Mouse (Mus musculus): ENCODE results near the gene Tmem178b. TPM values are rescaled to one million over a fixed set of nuclear protein-coding genes. Genes with fewer than 3 reads are reported as not detected.

The Tmem178b gene
- polyA plus RNA-seq, 1 experiment from 2014 or later, result 0.24 TPM

GRCm38 (mm10) chr6:40112488-40112887, 239.4 kb downstream of the Tmem178b start:
- Histone ChIP-seq H3K4me1 (ENCODE audit: control insufficient read depth, insufficient read depth, low read length) (no peaks in the 10 kb centered on the region), H3K36me3 (ENCODE audit: control insufficient read depth, insufficient read depth) (no peaks in the 10 kb centered on the region), H3K4me2 (ENCODE audit: low read depth, low read length) (no peak overlapping the region), H3K4me3 (ENCODE audit: low read length) (no peak overlapping the region), H3K9me3 (replicated peaks; ENCODE audit: control insufficient read depth, low read length) (no peaks in the 10 kb centered on the region), H3K27ac (ENCODE audit: low read length) (no peak overlapping the region), H3K27me3 (ENCODE audit: control insufficient read depth, insufficient read depth, low read length) (no peaks in the 10 kb centered on the region), H3K9ac (ENCODE audit: low read length) (no peak overlapping the region)
- ATAC-seq (replicated peaks; ENCODE audit: extremely low read depth, insufficient read depth, low FRiP score), result no peak
- WGBS, result 69% methylated on average over 10 of the region's 10 CpGs

GRCm38 (mm10) chr6:40116225-40116624, 243.2 kb downstream of the Tmem178b start:
- WGBS, result 50% methylated on average over 3 of the region's 3 CpGs

GRCm38 (mm10) chr6:40120176-40120575, 247.1 kb downstream of the Tmem178b start:
- Histone ChIP-seq H3K27ac (ENCODE audit: low read length) (no peak overlapping the region), H3K4me2 (ENCODE audit: low read depth, low read length) (no peak overlapping the region), H3K9ac (ENCODE audit: low read length) (no peak overlapping the region), H3K9me3 (replicated peaks; ENCODE audit: control insufficient read depth, low read length) (no peaks in the 10 kb centered on the region), H3K4me1 (ENCODE audit: control insufficient read depth, insufficient read depth, low read length) (no peaks in the 10 kb centered on the region), H3K36me3 (ENCODE audit: control insufficient read depth, insufficient read depth) (no peaks in the 10 kb centered on the region), H3K27me3 (ENCODE audit: control insufficient read depth, insufficient read depth, low read length) (no peaks in the 10 kb centered on the region), H3K4me3 (ENCODE audit: low read length) (no peak overlapping the region)
- ATAC-seq (replicated peaks; ENCODE audit: extremely low read depth, insufficient read depth, low FRiP score), result no peak
- 88% methylated on average over 2 of the region's 2 CpGs for WGBS

More at GRCm38 (mm10) chr6:40116225-40116624, 243.2 kb downstream of the Tmem178b start:
- Histone ChIP-seq H3K27ac (ENCODE audit: low read length) (no peak overlapping the region), H3K9ac (ENCODE audit: low read length) (no peak overlapping the region), H3K4me2 (ENCODE audit: low read depth, low read length) (no peak overlapping the region), H3K36me3 (ENCODE audit: control insufficient read depth, insufficient read depth) (no peaks in the 10 kb centered on the region), H3K27me3 (ENCODE audit: control insufficient read depth, insufficient read depth, low read length) (no peaks in the 10 kb centered on the region), H3K9me3 (replicated peaks; ENCODE audit: control insufficient read depth, low read length) (no peaks in the 10 kb centered on the region), H3K4me3 (ENCODE audit: low read length) (no peak overlapping the region), H3K4me1 (ENCODE audit: control insufficient read depth, insufficient read depth, low read length) (no peaks in the 10 kb centered on the region)
- ATAC-seq (replicated peaks; ENCODE audit: extremely low read depth, insufficient read depth, low FRiP score), result no peak

GRCm38 (mm10) chr6:40121494-40121893, 248.4 kb downstream of the Tmem178b start:
- WGBS, result 55% methylated on average over 4 of the region's 4 CpGs
- Histone ChIP-seq H3K4me2 (ENCODE audit: low read depth, low read length) (no peak overlapping the region), H3K27me3 (ENCODE audit: control insufficient read depth, insufficient read depth, low read length) (no peaks in the 10 kb centered on the region), H3K9ac (ENCODE audit: low read length) (no peak overlapping the region), H3K36me3 (ENCODE audit: control insufficient read depth, insufficient read depth) (no peaks in the 10 kb centered on the region), H3K4me1 (ENCODE audit: control insufficient read depth, insufficient read depth, low read length) (no peaks in the 10 kb centered on the region), H3K4me3 (ENCODE audit: low read length) (no peak overlapping the region), H3K9me3 (replicated peaks; ENCODE audit: control insufficient read depth, low read length) (no peaks in the 10 kb centered on the region), H3K27ac (ENCODE audit: low read length) (no peak overlapping the region)
- no peak for ATAC-seq (replicated peaks; ENCODE audit: extremely low read depth, insufficient read depth, low FRiP score)

- ATAC-seq (replicated peaks; ENCODE audit: extremely low read depth, insufficient read depth, low FRiP score), result no peak
- Histone ChIP-seq H3K27ac (ENCODE audit: low read length) (no peak overlapping the region), H3K27me3 (ENCODE audit: control insufficient read depth, insufficient read depth, low read length) (no peaks in the 10 kb centered on the region), H3K36me3 (ENCODE audit: control insufficient read depth, insufficient read depth) (no peaks in the 10 kb centered on the region), H3K4me2 (ENCODE audit: low read depth, low read length) (no peak overlapping the region), H3K9ac (ENCODE audit: low read length) (no peak overlapping the region), H3K9me3 (replicated peaks; ENCODE audit: control insufficient read depth, low read length) (no peaks in the 10 kb centered on the region), H3K4me3 (ENCODE audit: low read length) (no peak overlapping the region), H3K4me1 (ENCODE audit: control insufficient read depth, insufficient read depth, low read length) (no peaks in the 10 kb centered on the region)
- 54% methylated on average over 12 of the region's 12 CpGs for WGBS
Observed at GRCm38 (mm10) chr6:40123070-40123690, 250.1 kb downstream of the Tmem178b start.

GRCm38 (mm10) chr6:40123960-40124359, 250.9 kb downstream of the Tmem178b start:
- H3K4me2 ChIP-seq (ENCODE audit: low read depth, low read length), result no peak overlapping the region
- no peaks in the 10 kb centered on the region for H3K36me3 ChIP-seq (ENCODE audit: control insufficient read depth, insufficient read depth)
- H3K4me1 ChIP-seq (ENCODE audit: control insufficient read depth, insufficient read depth, low read length), result no peaks in the 10 kb centered on the region
- no peak overlapping the region for H3K4me3 ChIP-seq (ENCODE audit: low read length)
- no peak overlapping the region for H3K9ac ChIP-seq (ENCODE audit: low read length)
- H3K9me3 ChIP-seq (replicated peaks; ENCODE audit: control insufficient read depth, low read length), result no peaks in the 10 kb centered on the region
- H3K27me3 ChIP-seq (ENCODE audit: control insufficient read depth, insufficient read depth, low read length), result no peaks in the 10 kb centered on the region
- no peak for ATAC-seq (replicated peaks; ENCODE audit: extremely low read depth, insufficient read depth, low FRiP score)
- no peak overlapping the region for H3K27ac ChIP-seq (ENCODE audit: low read length)

GRCm38 (mm10) chr6:40128716-40129115, 255.6 kb downstream of the Tmem178b start:
- 83% methylated on average over 6 of the region's 6 CpGs for WGBS
- Histone ChIP-seq H3K9me3 (replicated peaks; ENCODE audit: control insufficient read depth, low read length) (no peaks in the 10 kb centered on the region), H3K4me2 (ENCODE audit: low read depth, low read length) (no peak overlapping the region), H3K4me3 (ENCODE audit: low read length) (no peak overlapping the region), H3K9ac (ENCODE audit: low read length) (no peak overlapping the region), H3K36me3 (ENCODE audit: control insufficient read depth, insufficient read depth) (no peaks in the 10 kb centered on the region), H3K27ac (ENCODE audit: low read length) (no peak overlapping the region), H3K4me1 (ENCODE audit: control insufficient read depth, insufficient read depth, low read length) (no peaks in the 10 kb centered on the region), H3K27me3 (ENCODE audit: control insufficient read depth, insufficient read depth, low read length) (no peaks in the 10 kb centered on the region)
- ATAC-seq (replicated peaks; ENCODE audit: extremely low read depth, insufficient read depth, low FRiP score), result no peak

GRCm38 (mm10) chr6:40131936-40132335, 258.9 kb downstream of the Tmem178b start:
- Histone ChIP-seq H3K36me3 (ENCODE audit: control insufficient read depth, insufficient read depth) (no peaks in the 10 kb centered on the region), H3K27me3 (ENCODE audit: control insufficient read depth, insufficient read depth, low read length) (no peaks in the 10 kb centered on the region), H3K4me1 (ENCODE audit: control insufficient read depth, insufficient read depth, low read length) (no peaks in the 10 kb centered on the region), H3K4me2 (ENCODE audit: low read depth, low read length) (no peak overlapping the region), H3K4me3 (ENCODE audit: low read length) (no peak overlapping the region), H3K27ac (ENCODE audit: low read length) (no peak overlapping the region), H3K9ac (ENCODE audit: low read length) (no peak overlapping the region), H3K9me3 (replicated peaks; ENCODE audit: control insufficient read depth, low read length) (no peaks in the 10 kb centered on the region)
- WGBS, result 78% methylated on average over 1 of the region's 1 CpGs
- ATAC-seq (replicated peaks; ENCODE audit: extremely low read depth, insufficient read depth, low FRiP score), result no peak

GRCm38 (mm10) chr6:40133436-40133835, 260.4 kb downstream of the Tmem178b start:
- 63% methylated on average over 6 of the region's 6 CpGs for WGBS
- H3K4me3 ChIP-seq (ENCODE audit: low read length), result no peak overlapping the region
- ATAC-seq (replicated peaks; ENCODE audit: extremely low read depth, insufficient read depth, low FRiP score), result no peak
- H3K27me3 ChIP-seq (ENCODE audit: control insufficient read depth, insufficient read depth, low read length), result no peaks in the 10 kb centered on the region
- H3K4me1 ChIP-seq (ENCODE audit: control insufficient read depth, insufficient read depth, low read length), result no peaks in the 10 kb centered on the region
- H3K9ac ChIP-seq (ENCODE audit: low read length), result no peak overlapping the region
- H3K27ac ChIP-seq (ENCODE audit: low read length), result no peak overlapping the region
- no peak overlapping the region for H3K4me2 ChIP-seq (ENCODE audit: low read depth, low read length)
- no peaks in the 10 kb centered on the region for H3K9me3 ChIP-seq (replicated peaks; ENCODE audit: control insufficient read depth, low read length)
- no peaks in the 10 kb centered on the region for H3K36me3 ChIP-seq (ENCODE audit: control insufficient read depth, insufficient read depth)

Measured in heart, embryonic 16.5 days (tissue).